Mouse (Mus musculus) neural tube, embryonic 13.5 days (tissue): ENCODE data around the gene Trp53tg5. TPM values are rescaled to one million over a fixed set of nuclear protein-coding genes. Genes with fewer than 3 reads are reported as not detected.

ENCODE experiments used
- ATAC-seq: fragments of 200-750 bp; cut with Nextera tagmentation; 2 replicates; pipeline ENCODE4 v1.8.0; 2017; ENCODE audit warnings: low read depth, mild to moderate bottlenecking, moderate TSS enrichment, moderate library complexity
- H3K27ac ChIP-seq: fragments of 300-500 bp; sonication (generic); replicated peaks from 2 replicates; pipeline ENCODE4 v1.5.1; 2015; ENCODE audit warnings: moderate library complexity, mild to moderate bottlenecking, inconsistent platforms
- H3K27me3 ChIP-seq: fragments of 300-500 bp; sonication (generic); 2 replicates; pipeline ENCODE4 v1.6.1; 2015; ENCODE audit warnings: mild to moderate bottlenecking, inconsistent platforms
- H3K36me3 ChIP-seq: fragments of 300-500 bp; sonication (generic); 2 replicates; pipeline ENCODE4 v1.6.1; 2015; ENCODE audit warnings: mild to moderate bottlenecking, inconsistent platforms
- H3K4me1 ChIP-seq: fragments of 300-500 bp; sonication (generic); replicated peaks from 2 replicates; pipeline ENCODE4 v1.6.1; 2015; ENCODE audit warnings: inconsistent platforms
- H3K4me2 ChIP-seq: fragments of 300-500 bp; sonication (generic); 2 replicates; pipeline ENCODE4 v1.6.1; 2015; ENCODE audit warnings: inconsistent platforms, mild to moderate bottlenecking, moderate library complexity
- H3K4me3 ChIP-seq: fragments of 300-500 bp; sonication (generic); 2 replicates; pipeline ENCODE4 v1.5.1; 2015; ENCODE audit warnings: mild to moderate bottlenecking, inconsistent platforms
- H3K9ac ChIP-seq: fragments of 300-500 bp; sonication (generic); 2 replicates; pipeline ENCODE4 v1.6.1; 2015; ENCODE audit warnings: moderate library complexity, mild to moderate bottlenecking, inconsistent platforms
- H3K9me3 ChIP-seq: fragments of 300-500 bp; sonication (generic); 2 replicates; pipeline ENCODE4 v1.6.1; 2016; ENCODE audit warnings: inconsistent platforms
- WGBS: fragments of 180-500 bp; shearing (Covaris S2); methylation state at CpG from one replicate; pipeline ENCODE4 v1.1.7; 2015; 5-methylcytosine and 5-hydroxymethylcytosine counted together
- polyA plus RNA-seq: library from polyadenylated mRNA; unstranded; fragments of >200 nt; fragmentation: Nextera tagmentation; extraction: Ambion mirVana; gene quantifications from 2 replicates; pipeline ENCODE4 v1.2.1, GENCODE M21; 2015

Trp53tg5 gene
- polyA plus RNA-seq, 1 experiment from 2014 or later, result not detected

DNA sequence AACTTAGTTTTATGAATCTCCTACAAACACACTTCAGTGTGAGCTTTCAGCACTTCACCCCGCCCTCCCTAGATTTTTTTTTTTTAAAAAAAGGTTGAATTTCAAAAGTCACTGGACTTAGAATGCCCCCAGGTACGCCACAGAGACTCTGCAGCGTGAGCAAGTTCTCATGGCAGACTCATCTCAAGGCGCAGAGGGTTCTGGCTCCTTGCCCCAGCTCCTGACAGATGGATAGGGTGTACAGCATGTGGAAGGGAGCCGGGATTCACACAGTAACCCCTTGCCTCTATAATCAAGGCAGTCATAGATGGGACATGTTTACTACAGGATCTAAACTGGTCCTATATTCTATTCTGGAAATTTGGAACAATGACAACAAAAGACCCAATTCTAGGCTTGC is 48.1 kb downstream of the Trp53tg5 start:
- Histone ChIP-seq H3K36me3 (no peaks in the 10 kb centered on the region), H3K27me3 (peaks cover 10% of the 10 kb centered on the region; the same call in 1 of the 2 replicates), H3K4me3 (no peak overlapping the region), H3K9ac (no peak overlapping the region), H3K9me3 (no peaks in the 10 kb centered on the region), H3K4me1 (no peaks in the 10 kb centered on the region; the same call in 1 of the 2 replicates), H3K4me2 (no peak overlapping the region), H3K27ac (no peak overlapping the region)
- WGBS, result 81% methylated on average over 5 of the region's 5 CpGs
- no peak for ATAC-seq

DNA sequence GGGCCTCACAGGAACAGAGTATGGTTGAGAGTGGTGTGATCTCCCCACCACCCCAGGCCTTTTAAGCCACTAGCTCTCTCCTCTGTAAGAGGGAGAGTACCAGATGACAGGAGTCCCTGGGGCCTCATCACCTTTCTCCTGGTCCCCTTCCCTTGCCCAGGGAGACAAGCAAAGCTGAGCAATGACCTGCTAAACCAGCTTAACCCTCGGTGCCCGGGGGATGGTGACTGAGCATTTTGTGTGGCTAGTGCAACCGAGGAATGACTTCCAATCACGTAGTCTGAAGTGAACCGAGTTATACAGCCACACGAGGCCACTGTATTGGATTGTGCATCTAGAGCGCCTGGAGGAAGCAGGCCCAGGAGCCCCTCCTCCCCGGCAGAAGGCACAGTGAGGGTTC is 49.1 kb downstream of the Trp53tg5 start:
- no peak overlapping the region for H3K4me2 ChIP-seq
- ATAC-seq, result no peak

DNA sequence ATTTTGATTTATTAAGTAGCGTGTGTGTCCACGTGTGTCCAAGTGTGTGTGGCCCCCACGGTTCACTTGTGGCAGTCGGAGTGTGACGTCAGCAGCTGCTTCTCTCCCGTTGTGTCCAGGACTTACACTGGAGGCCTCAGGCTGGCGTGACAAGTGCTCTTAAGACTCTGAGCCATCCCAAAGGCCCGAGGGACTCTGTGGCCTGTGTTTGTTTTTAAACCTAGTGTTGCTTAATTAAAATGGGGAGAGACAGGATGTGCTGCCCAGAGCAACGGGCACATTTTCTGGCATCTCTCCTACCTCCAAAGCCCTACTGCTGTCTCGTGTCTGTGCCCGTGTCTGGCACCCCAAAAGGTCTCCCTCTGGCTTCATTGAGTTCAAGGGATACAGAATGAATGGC is 50.1 kb downstream of the Trp53tg5 start:
- ATAC-seq, result no peak
- Histone ChIP-seq H3K4me3 (no peak overlapping the region), H3K4me1 (no peaks in the 10 kb centered on the region), H3K27ac (no peak overlapping the region), H3K36me3 (no peaks in the 10 kb centered on the region), H3K4me2 (no peak overlapping the region), H3K9me3 (no peaks in the 10 kb centered on the region), H3K27me3 (no peaks in the 10 kb centered on the region), H3K9ac (no peak overlapping the region)
- 88% methylated on average over 11 of the region's 11 CpGs for WGBS

More for the DNA sequence above, 49.1 kb downstream of the Trp53tg5 start:
- Histone ChIP-seq H3K27ac (no peak overlapping the region), H3K9ac (no peak overlapping the region), H3K9me3 (no peaks in the 10 kb centered on the region), H3K4me3 (no peak overlapping the region), H3K4me1 (no peaks in the 10 kb centered on the region), H3K27me3 (peaks cover 2% of the 10 kb centered on the region; the same call in 1 of the 2 replicates), H3K36me3 (no peaks in the 10 kb centered on the region)
- WGBS, result 84% methylated on average over 8 of the region's 8 CpGs

DNA sequence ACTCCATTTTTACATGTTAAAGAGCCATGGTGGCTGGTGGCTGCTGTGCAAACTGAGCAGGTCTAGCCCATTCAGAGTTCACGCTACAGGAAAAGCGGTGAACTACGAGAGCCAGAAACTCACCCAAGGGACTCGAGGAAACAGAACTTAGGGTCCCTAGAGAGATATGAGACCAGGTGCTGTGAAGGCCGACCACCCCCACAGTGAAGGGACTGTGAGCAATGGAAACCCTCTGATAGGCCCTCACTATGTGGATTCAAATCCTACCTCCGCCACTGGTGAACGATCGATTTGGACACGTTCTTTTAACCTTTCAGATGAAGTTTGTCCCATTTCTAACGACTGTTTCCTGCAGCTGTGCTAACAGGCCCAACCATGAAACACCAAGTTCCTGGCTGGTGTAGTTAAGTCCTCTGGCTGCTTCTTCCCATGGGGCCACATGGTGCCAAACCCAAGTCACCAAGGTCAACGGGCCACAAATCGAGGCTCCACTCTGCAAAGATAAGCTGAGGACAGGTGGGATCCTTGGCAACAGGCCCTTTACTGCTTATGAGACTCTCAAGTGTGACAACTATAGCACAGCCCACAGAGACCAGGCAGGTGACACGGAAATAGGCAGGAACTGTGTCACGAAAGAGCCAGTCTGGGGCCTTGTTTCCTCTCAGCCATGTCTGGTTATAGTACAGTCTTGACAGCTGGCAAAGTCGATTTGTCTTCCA is 50.7 kb downstream of the Trp53tg5 start:
- no peak overlapping the region for H3K27ac ChIP-seq
- no peaks in the 10 kb centered on the region for H3K4me1 ChIP-seq
- no peaks in the 10 kb centered on the region for H3K36me3 ChIP-seq
- 91% methylated on average over 15 of the region's 15 CpGs for WGBS
- no peak for ATAC-seq
- no peak overlapping the region for H3K4me2 ChIP-seq
- H3K9me3 ChIP-seq, result no peaks in the 10 kb centered on the region
- H3K9ac ChIP-seq, result no peak overlapping the region
- H3K27me3 ChIP-seq, result no peaks in the 10 kb centered on the region
- H3K4me3 ChIP-seq, result no peak overlapping the region

DNA sequence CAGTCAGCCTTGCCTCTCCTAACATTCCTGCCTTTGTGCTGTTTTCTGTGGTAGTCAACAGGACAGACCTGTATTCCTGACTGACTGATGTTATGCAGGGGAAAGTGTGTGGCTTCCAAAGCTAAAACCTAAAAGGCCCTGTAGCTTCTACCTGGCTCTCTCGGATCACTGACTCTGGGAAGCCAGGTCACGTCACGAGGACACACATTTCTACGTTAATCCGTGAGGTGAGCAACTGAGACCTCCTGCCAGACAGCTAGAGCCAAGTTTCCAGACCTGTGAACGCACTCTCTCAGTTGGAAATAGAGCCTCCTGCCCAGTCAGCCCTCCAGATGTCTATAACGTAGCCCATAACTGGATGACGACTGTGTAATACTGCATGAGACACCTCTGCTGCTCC is 51.5 kb downstream of the Trp53tg5 start:
- no peaks in the 10 kb centered on the region for H3K36me3 ChIP-seq
- no peak overlapping the region for H3K4me3 ChIP-seq
- no peaks in the 10 kb centered on the region for H3K27me3 ChIP-seq
- no peak for ATAC-seq
- H3K9me3 ChIP-seq, result no peaks in the 10 kb centered on the region
- no peak overlapping the region for H3K9ac ChIP-seq
- H3K4me1 ChIP-seq, result no peaks in the 10 kb centered on the region
- no peak overlapping the region for H3K27ac ChIP-seq
- no peak overlapping the region for H3K4me2 ChIP-seq
- 86% methylated on average over 8 of the region's 8 CpGs for WGBS

DNA sequence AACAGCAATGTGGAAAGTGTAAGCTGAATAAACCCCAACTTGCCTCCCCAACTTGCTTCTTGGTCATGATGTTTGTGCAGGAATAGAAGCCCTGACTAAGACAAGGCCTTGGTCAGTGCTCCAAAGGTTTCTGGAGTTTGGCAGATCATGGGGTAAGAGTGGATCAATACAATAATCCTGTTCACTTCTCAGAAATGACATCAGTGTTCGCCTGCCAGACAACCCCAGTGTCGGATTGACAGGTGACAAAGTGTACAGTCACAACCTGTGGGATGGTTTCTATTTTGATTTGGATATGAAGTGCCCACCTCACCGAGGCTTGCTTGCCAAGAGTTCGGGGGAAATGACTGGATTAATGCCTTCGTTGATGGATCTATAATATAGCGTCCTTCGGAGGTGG is 52.2 kb downstream of the Trp53tg5 start:
- H3K9me3 ChIP-seq, result no peaks in the 10 kb centered on the region
- H3K9ac ChIP-seq, result no peak overlapping the region
- 88% methylated on average over 7 of the region's 7 CpGs for WGBS
- H3K36me3 ChIP-seq, result no peaks in the 10 kb centered on the region
- H3K27me3 ChIP-seq, result peaks cover 3% of the 10 kb centered on the region; the same call in 1 of the 2 replicates
- no peak overlapping the region for H3K4me3 ChIP-seq
- no peak overlapping the region for H3K4me2 ChIP-seq
- H3K4me1 ChIP-seq, result no peaks in the 10 kb centered on the region
- ATAC-seq, result no peak
- H3K27ac ChIP-seq, result no peak overlapping the region

Other genes starting within 250 kb of the Trp53tg5 start
- not detected in 2 replicates for gene Svs2, start 235.3 kb downstream of the Trp53tg5 start, polyA plus RNA-seq
- not detected in 2 replicates for gene Svs3b, start 217.1 kb downstream of the Trp53tg5 start, polyA plus RNA-seq
- gene Svs4, start 195.3 kb downstream of the Trp53tg5 start, polyA plus RNA-seq, result not detected in 2 replicates
- not detected in 2 replicates for gene Svs3a, start 184.5 kb downstream of the Trp53tg5 start, polyA plus RNA-seq
- not detected in 2 replicates for gene Svs6, start 157.0 kb downstream of the Trp53tg5 start, polyA plus RNA-seq
- not detected in 2 replicates for gene Svs5, start 141.0 kb downstream of the Trp53tg5 start, polyA plus RNA-seq
- 0.75 TPM in 1 of 2 replicates, not detected in the other for gene Slpi, start 84.6 kb downstream of the Trp53tg5 start, polyA plus RNA-seq
- gene Rbpjl, start 70.6 kb downstream of the Trp53tg5 start, polyA plus RNA-seq, result 0.08 and 0.10 TPM in 2 replicates
- 7.3 and 13.2 TPM in 2 replicates for gene Matn4, start 68.6 kb downstream of the Trp53tg5 start, polyA plus RNA-seq
- gene Sdc4, start 29.8 kb downstream of the Trp53tg5 start, polyA plus RNA-seq, result 9.4 and 12.1 TPM in 2 replicates
- 71.2 and 77.5 TPM in 2 replicates for gene Sys1, start 16.8 kb downstream of the Trp53tg5 start, polyA plus RNA-seq
- gene Gm20458, start 12.8 kb downstream of the Trp53tg5 start, polyA plus RNA-seq, result 3.3 and 7.7 TPM in 2 replicates
- 10.3 and 11.9 TPM in 2 replicates for gene Dbndd2, start 12.4 kb upstream of the Trp53tg5 start, polyA plus RNA-seq
- gene Pigt, start 23.8 kb upstream of the Trp53tg5 start, polyA plus RNA-seq, result 69.1 and 71.8 TPM in 2 replicates
- gene Wfdc2, start 88.7 kb upstream of the Trp53tg5 start, polyA plus RNA-seq, result 2.2 and 4.2 TPM in 2 replicates
- gene Spint3, start 99.7 kb upstream of the Trp53tg5 start, polyA plus RNA-seq, result not detected in 2 replicates
- gene Wfdc6a, start 111.7 kb upstream of the Trp53tg5 start, polyA plus RNA-seq, result not detected in 2 replicates
- not detected in 2 replicates for gene Eppin, start 119.9 kb upstream of the Trp53tg5 start, polyA plus RNA-seq
- gene Wfdc6b, start 139.8 kb upstream of the Trp53tg5 start, polyA plus RNA-seq, result not detected in 2 replicates
- gene Wfdc8, start 139.9 kb upstream of the Trp53tg5 start, polyA plus RNA-seq, result not detected in 2 replicates
- gene Wfdc16, start 165.1 kb upstream of the Trp53tg5 start, polyA plus RNA-seq, result not detected in 2 replicates
- gene Wfdc10, start 182.3 kb upstream of the Trp53tg5 start, polyA plus RNA-seq, result not detected in 2 replicates
- gene Wfdc9, start 182.9 kb upstream of the Trp53tg5 start, polyA plus RNA-seq, result not detected in 2 replicates
- not detected in 2 replicates for gene Wfdc11, start 200.4 kb upstream of the Trp53tg5 start, polyA plus RNA-seq
- not detected in 2 replicates for gene Wfdc13, start 211.4 kb upstream of the Trp53tg5 start, polyA plus RNA-seq
- gene Spint4, start 224.8 kb upstream of the Trp53tg5 start, polyA plus RNA-seq, result not detected in 2 replicates
- not detected in 2 replicates for gene Spint5, start 241.6 kb upstream of the Trp53tg5 start, polyA plus RNA-seq